In the genomic region with DNA sequence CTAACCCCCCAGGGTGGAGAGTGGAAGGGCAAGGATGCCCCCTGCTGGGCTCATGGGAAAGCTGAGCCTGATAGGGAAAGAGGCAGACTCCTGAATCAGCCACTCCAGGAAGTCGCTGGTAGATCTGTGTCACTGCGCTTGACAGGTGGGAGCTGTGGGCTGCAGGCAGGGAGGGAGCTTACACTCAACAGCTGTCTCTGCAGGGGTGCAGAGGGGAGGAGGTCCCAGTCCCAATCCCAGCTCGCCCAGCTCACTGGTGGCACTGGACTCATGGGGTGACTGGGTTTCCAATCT, we compare ENCODE assay signal across 9 mouse cellular contexts. TPM values are rescaled to one million over a fixed set of nuclear protein-coding genes. Genes with fewer than 3 reads are reported as not detected.
DNase-seq lines count a peak whose midpoint lies in the region; ATAC-seq and TF ChIP-seq lines count a peak whose summit lies in the region.
"Had no signal": no experiment of that assay in that cellular context is flagged by ENCODE, and none has a peak within 500 bp of the region (broad histone marks: within the 10 kb centered on the region; RNA-seq: fewer than 3 reads in every experiment).

No protein-coding gene starts in this region.

- no peaks in the 10 kb centered on the region for H3K36me3 ChIP-seq in heart, embryonic 11.5 days (ENCODE audit: control insufficient read depth, insufficient read depth, low read length)
- no peaks in the 10 kb centered on the region for H3K36me3 ChIP-seq in forebrain, embryonic 16.5 days (ENCODE audit: control insufficient read depth, insufficient read depth)
- H3K36me3 ChIP-seq in hindbrain, postnatal 0 days (ENCODE audit: insufficient read depth, low read length), result no peaks in the 10 kb centered on the region
- H3K36me3 ChIP-seq: liver, embryonic 15.5 days had no signal

- no peak overlapping the region for H3K4me2 ChIP-seq in heart, embryonic 11.5 days
- no peak overlapping the region for H3K4me2 ChIP-seq in forebrain, embryonic 16.5 days (ENCODE audit: low read length)
- no peak overlapping the region for H3K4me2 ChIP-seq in hindbrain, postnatal 0 days (ENCODE audit: low read depth, low read length)
- H3K4me2 ChIP-seq: liver, embryonic 15.5 days had no signal

- H3K27ac ChIP-seq in heart, embryonic 11.5 days (ENCODE audit: low read depth, low read length), result no peak overlapping the region
- no peak overlapping the region for H3K27ac ChIP-seq in forebrain, embryonic 16.5 days (ENCODE audit: low read length)
- no peak overlapping the region for H3K27ac ChIP-seq in hindbrain, postnatal 0 days
- H3K27ac ChIP-seq: liver, embryonic 15.5 days had no signal

- H3K9me3 ChIP-seq in heart, embryonic 11.5 days (replicated peaks; ENCODE audit: control insufficient read depth, low read length), result no peaks in the 10 kb centered on the region
- no peaks in the 10 kb centered on the region for H3K9me3 ChIP-seq in forebrain, embryonic 16.5 days (ENCODE audit: control insufficient read depth, low read length)
- H3K9me3 ChIP-seq in hindbrain, postnatal 0 days (ENCODE audit: low read length), result no peaks in the 10 kb centered on the region
- H3K9me3 ChIP-seq: liver, embryonic 15.5 days had no signal

- H3K27me3 ChIP-seq in heart, embryonic 11.5 days (ENCODE audit: control insufficient read depth, insufficient read depth, low read length), result peaks cover 20% of the 10 kb centered on the region
- no peaks in the 10 kb centered on the region for H3K27me3 ChIP-seq in forebrain, embryonic 16.5 days (replicated peaks; ENCODE audit: control insufficient read depth, insufficient read depth, low read length)
- H3K27me3 ChIP-seq in hindbrain, postnatal 0 days (ENCODE audit: insufficient read depth, low read length), result no peaks in the 10 kb centered on the region

- WGBS in heart, embryonic 11.5 days (ENCODE audit: insufficient replicate concordance), result 7% methylated on average over 3 of the region's 3 CpGs
- 7% methylated on average over 3 of the region's 3 CpGs for WGBS in forebrain, embryonic 16.5 days
- WGBS in hindbrain, postnatal 0 days, result 18% methylated on average over 3 of the region's 3 CpGs

- peak; percentile 67 for TF ChIP-seq CTCF in hindbrain, postnatal 0 days (IDR thresholded peaks at IDR 0.05; ENCODE audit: low read depth)

- H3K4me1 ChIP-seq in heart, embryonic 11.5 days (ENCODE audit: control insufficient read depth, insufficient read depth, low read length), result peaks cover 25% of the 10 kb centered on the region
- peaks cover 22% of the 10 kb centered on the region for H3K4me1 ChIP-seq in forebrain, embryonic 16.5 days (replicated peaks; ENCODE audit: control insufficient read depth, insufficient read depth, low read length)
- H3K4me1 ChIP-seq in hindbrain, postnatal 0 days (ENCODE audit: insufficient read depth, low read length), result no peaks in the 10 kb centered on the region

- no peak overlapping the region for H3K9ac ChIP-seq in heart, embryonic 11.5 days (ENCODE audit: low read depth, low read length)
- no peak overlapping the region for H3K9ac ChIP-seq in forebrain, embryonic 16.5 days (replicated peaks; ENCODE audit: low read depth, low read length)
- no peak overlapping the region for H3K9ac ChIP-seq in hindbrain, postnatal 0 days (replicated peaks; ENCODE audit: low read length)
- H3K9ac ChIP-seq: liver, embryonic 15.5 days had no signal

- intact Hi-C loops in left cerebral cortex, postnatal 10 days (cut with DNase I), result loop anchor here (5.0 kb wide), 2 partner anchors 33 to 93 kb away; no protein-coding TSS in a partner anchor

- peak; percentile 66 to 82 for DNase-seq in heart, adult 18-20 months
- DNase-seq in R1 (ENCODE audit: low read depth, low spot score), result peak; percentile 31
- DNase-seq in hindbrain, postnatal 0 days (ENCODE audit: low spot score), result peak; percentile 58
- peak; percentile 67 to 89 for DNase-seq in left cerebral cortex, postnatal 10 days (ENCODE audit: extremely low spot score in 1 of 2, low spot score in 2 of 2)
- peak; percentile 61 for DNase-seq in naive thymus-derived CD4-positive, alpha-beta T cell, adult 2 months (ENCODE audit: low read depth)
- DNase-seq in testis, postnatal 14 days (ENCODE audit: low spot score), result peak; percentile 55

- no peak overlapping the region for H3K4me3 ChIP-seq in heart, embryonic 11.5 days (ENCODE audit: low read depth, low read length)
- H3K4me3 ChIP-seq in forebrain, embryonic 16.5 days (replicated peaks; ENCODE audit: low read length), result no peak overlapping the region
- H3K4me3 ChIP-seq in hindbrain, postnatal 0 days (ENCODE audit: low read length), result no peak overlapping the region
- H3K4me3 ChIP-seq: liver, embryonic 15.5 days had no signal

- no peak; the same call in 1 of the 2 replicates for ATAC-seq in heart, embryonic 11.5 days (replicated peaks; ENCODE audit: insufficient number of reproducible peaks, low FRiP score, low TSS enrichment)
- ATAC-seq in forebrain, embryonic 16.5 days, result peak; percentile 29
- ATAC-seq in hindbrain, postnatal 0 days, result 0 out of 2 replicates have a peak, but pooled peaks have one; percentile 34

RNA-seq across cellular contexts. Expression of a gene that starts 2.3 kb away (rescaled TPM):
- total RNA-seq in heart, adult 18-20 months (2021), result 1 to 10 TPM; 1.4 to 2.6 TPM
- polyA plus RNA-seq in heart, embryonic 11.5 days (2014; fragmentation: Nextera tagmentation; extraction: Ambion mirVana), result 0.99 and 1.4 TPM in 2 replicates
- polyA plus RNA-seq in forebrain, embryonic 16.5 days (2015; fragmentation: Nextera tagmentation; extraction: Ambion mirVana), result 0.63 and 1.2 TPM in 2 replicates
- total RNA-seq in hindbrain, postnatal 0 days (2014; rRNA removed), result 1.7 and 4.5 TPM in 2 replicates
- 0.61 and 0.69 TPM in 2 replicates for polyA plus RNA-seq in hindbrain, postnatal 0 days (2015; fragmentation: Nextera tagmentation; extraction: Ambion mirVana)
- 1 to 10 TPM; 2.2 to 3.3 TPM for total RNA-seq in left cerebral cortex, postnatal 10 days (2021)

RNA-seq across cellular contexts. Expression of a gene that starts 15.0 kb away (rescaled TPM):
- total RNA-seq in heart, adult 18-20 months (2021), result 10 to 100 TPM; 31.3 to 35.1 TPM
- polyA plus RNA-seq in heart, embryonic 11.5 days (2014; fragmentation: Nextera tagmentation; extraction: Ambion mirVana), result 45.4 and 46.7 TPM in 2 replicates
- polyA plus RNA-seq in forebrain, embryonic 16.5 days (2015; fragmentation: Nextera tagmentation; extraction: Ambion mirVana), result 24.4 and 27.0 TPM in 2 replicates
- 19.8 and 21.1 TPM in 2 replicates for total RNA-seq in hindbrain, postnatal 0 days (2014; rRNA removed)
- polyA plus RNA-seq in hindbrain, postnatal 0 days (2015; fragmentation: Nextera tagmentation; extraction: Ambion mirVana), result 18.9 TPM in 2 replicates
- 10 to 100 TPM; 26.1 to 28.5 TPM for total RNA-seq in left cerebral cortex, postnatal 10 days (2021)

RNA-seq across cellular contexts. Expression of a gene that starts 26.8 kb away (rescaled TPM):
- 1 to 10 TPM; 1.1 to 1.3 TPM for total RNA-seq in heart, adult 18-20 months (2021)
- 0.66 and 0.80 TPM in 2 replicates for polyA plus RNA-seq in heart, embryonic 11.5 days (2014; fragmentation: Nextera tagmentation; extraction: Ambion mirVana)
- polyA plus RNA-seq in forebrain, embryonic 16.5 days (2015; fragmentation: Nextera tagmentation; extraction: Ambion mirVana), result 0.43 and 0.46 TPM in 2 replicates
- 0.18 TPM in 1 of 2 replicates, not detected in the other for total RNA-seq in hindbrain, postnatal 0 days (2014; rRNA removed)
- 0.08 TPM in 1 of 2 replicates, not detected in the other for polyA plus RNA-seq in hindbrain, postnatal 0 days (2015; fragmentation: Nextera tagmentation; extraction: Ambion mirVana)
- 1 to 10 TPM; 5.9 to 8.9 TPM for total RNA-seq in left cerebral cortex, postnatal 10 days (2021)

RNA-seq across cellular contexts. Expression of a gene that starts 31.9 kb away (rescaled TPM):
- 10 to 100 TPM; 20.8 to 25.7 TPM for total RNA-seq in heart, adult 18-20 months (2021)
- 1.0 and 1.3 TPM in 2 replicates for polyA plus RNA-seq in heart, embryonic 11.5 days (2014; fragmentation: Nextera tagmentation; extraction: Ambion mirVana)
- polyA plus RNA-seq in forebrain, embryonic 16.5 days (2015; fragmentation: Nextera tagmentation; extraction: Ambion mirVana), result 1.3 and 1.6 TPM in 2 replicates
- 1.4 and 3.9 TPM in 2 replicates for total RNA-seq in hindbrain, postnatal 0 days (2014; rRNA removed)
- polyA plus RNA-seq in hindbrain, postnatal 0 days (2015; fragmentation: Nextera tagmentation; extraction: Ambion mirVana), result 0.70 and 0.84 TPM in 2 replicates
- total RNA-seq in left cerebral cortex, postnatal 10 days (2021), result 1 to 10 TPM; 2.3 to 2.4 TPM

RNA-seq across cellular contexts. Expression of a gene that starts 42.0 kb away (rescaled TPM):
- total RNA-seq in heart, adult 18-20 months (2021), result not detected
- not detected in 2 replicates for polyA plus RNA-seq in heart, embryonic 11.5 days (2014; fragmentation: Nextera tagmentation; extraction: Ambion mirVana)
- polyA plus RNA-seq in forebrain, embryonic 16.5 days (2015; fragmentation: Nextera tagmentation; extraction: Ambion mirVana), result not detected in 2 replicates
- total RNA-seq in hindbrain, postnatal 0 days (2014; rRNA removed), result not detected in 2 replicates
- polyA plus RNA-seq in hindbrain, postnatal 0 days (2015; fragmentation: Nextera tagmentation; extraction: Ambion mirVana), result not detected in 2 replicates
- total RNA-seq in left cerebral cortex, postnatal 10 days (2021), result not detected
- polyA plus RNA-seq: liver, embryonic 15.5 days had no signal
